Mouse (Mus musculus): ENCODE measurements around the gene Pgp. TPM values are rescaled to one million over a fixed set of nuclear protein-coding genes. Genes with fewer than 3 reads are reported as not detected.
A peak's percentile ranks its signal among the peaks of the same experiment; 100 is the strongest.

The Pgp gene
- polyA plus RNA-seq, 1 experiment from 2014 or later: 61.7 TPM

DNA sequence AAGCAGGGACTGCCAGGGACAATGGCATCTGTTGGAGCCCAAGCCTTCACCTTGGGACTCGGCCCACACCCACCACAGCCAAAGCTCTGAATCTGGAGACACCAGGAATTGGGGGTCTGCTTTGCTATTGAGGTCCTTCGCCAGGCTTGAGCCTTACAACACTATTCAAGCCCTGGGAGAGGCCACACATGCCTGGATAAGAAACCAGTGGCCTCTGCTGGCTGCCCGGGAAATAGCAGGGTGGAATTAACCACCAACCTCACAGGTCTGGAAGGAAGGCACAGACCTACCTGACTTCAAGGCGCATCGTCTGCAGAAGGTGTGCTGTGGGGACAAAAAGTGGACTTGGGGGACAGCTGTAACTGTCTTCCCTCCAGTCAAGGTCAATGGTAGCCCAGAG is 43.4 kb downstream of the Pgp start:
- Histone ChIP-seq H3K4me1 (replicated peaks; ENCODE audit: insufficient read depth, low read length) (no peaks in the 10 kb centered on the region), H3K9ac (ENCODE audit: low read depth, low read length) (peak overlapping the region; percentile 19; the same call in 1 of the 2 replicates), H3K4me3 (replicated peaks; ENCODE audit: low read depth, low read length) (no peak overlapping the region), H3K9me3 (replicated peaks; ENCODE audit: low read length) (no peaks in the 10 kb centered on the region), H3K4me2 (ENCODE audit: low read length) (peak overlapping the region; percentile 26; the same call in 1 of the 2 replicates), H3K27ac (no peak overlapping the region), H3K36me3 (ENCODE audit: insufficient read depth, low read length) (peaks cover 62% of the 10 kb centered on the region), H3K27me3 (ENCODE audit: insufficient read depth, low read length) (no peaks in the 10 kb centered on the region)
- DNase-seq (ENCODE audit: low spot score): peak; percentile 73
- TF ChIP-seq CTCF (IDR thresholded peaks at IDR 0.05; ENCODE audit: low read depth): peak; percentile 78
- peak; percentile 44 for ATAC-seq (replicated peaks; ENCODE audit: low FRiP score, low read depth)
- 52% methylated on average over 5 of the region's 5 CpGs for WGBS

DNA sequence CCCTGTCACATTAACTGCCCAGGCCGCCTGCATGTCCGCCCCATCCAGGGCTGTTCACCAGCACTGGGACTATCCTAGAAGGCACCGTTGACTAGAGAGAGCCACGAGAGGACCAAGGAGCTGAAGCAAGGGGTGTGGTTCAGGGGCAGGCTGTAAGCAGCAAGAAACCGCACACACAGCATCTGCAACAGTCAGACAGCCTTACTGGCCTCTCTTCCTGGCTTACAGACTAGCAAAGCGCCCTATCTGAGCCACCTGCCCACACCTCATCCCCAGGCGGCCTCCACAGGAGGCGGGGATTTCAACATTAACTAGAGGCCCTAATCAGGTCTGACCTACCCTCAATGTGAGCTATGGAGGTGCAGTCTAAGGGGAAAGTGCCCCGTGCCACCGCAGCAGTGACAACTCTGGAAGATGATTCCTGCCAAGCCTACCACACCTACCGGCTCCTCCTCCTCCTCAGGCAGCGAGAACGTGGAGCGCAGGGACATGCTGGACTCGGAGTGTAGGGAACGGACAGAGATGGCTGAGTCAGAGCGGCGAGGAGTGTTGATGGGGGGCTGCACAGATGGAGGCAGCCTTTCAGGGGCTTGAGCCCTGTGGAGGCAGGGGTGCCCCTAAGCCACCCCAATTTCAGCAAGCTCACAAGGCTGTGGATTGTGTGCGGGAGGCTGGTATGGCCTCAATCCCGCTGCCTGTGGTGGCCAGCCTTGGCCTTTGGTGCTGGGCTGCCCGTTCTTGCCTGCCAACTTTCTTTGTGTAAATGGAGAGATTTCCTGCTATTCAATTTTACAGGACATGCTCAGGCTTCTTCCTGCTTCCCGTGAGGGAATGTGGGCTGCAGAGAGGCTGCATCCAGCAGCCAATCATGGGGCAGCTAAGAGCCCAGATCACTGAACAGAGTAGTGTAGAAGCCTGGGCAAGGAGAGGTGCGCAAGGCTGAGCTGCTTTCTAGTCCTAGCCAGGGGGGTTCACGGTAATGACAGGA is 44.4 kb downstream of the Pgp start:
- Histone ChIP-seq H3K9ac (ENCODE audit: low read depth, low read length) (no peak overlapping the region), H3K9me3 (replicated peaks; ENCODE audit: low read length) (no peaks in the 10 kb centered on the region), H3K4me3 (replicated peaks; ENCODE audit: low read depth, low read length) (no peak overlapping the region), H3K27me3 (ENCODE audit: insufficient read depth, low read length) (no peaks in the 10 kb centered on the region), H3K36me3 (ENCODE audit: insufficient read depth, low read length) (peaks cover 58% of the 10 kb centered on the region), H3K4me1 (replicated peaks; ENCODE audit: insufficient read depth, low read length) (no peaks in the 10 kb centered on the region), H3K27ac (peak overlapping the region; percentile 37; the same call in 1 of the 2 replicates), H3K4me2 (ENCODE audit: low read length) (peak overlapping the region; percentile 26)
- WGBS: 69% methylated on average over 24 of the region's 24 CpGs
- ATAC-seq (replicated peaks; ENCODE audit: low FRiP score, low read depth): no peak
- no peak for TF ChIP-seq CTCF (IDR thresholded peaks at IDR 0.05; ENCODE audit: low read depth)
- no peak for DNase-seq (ENCODE audit: low spot score)

DNA sequence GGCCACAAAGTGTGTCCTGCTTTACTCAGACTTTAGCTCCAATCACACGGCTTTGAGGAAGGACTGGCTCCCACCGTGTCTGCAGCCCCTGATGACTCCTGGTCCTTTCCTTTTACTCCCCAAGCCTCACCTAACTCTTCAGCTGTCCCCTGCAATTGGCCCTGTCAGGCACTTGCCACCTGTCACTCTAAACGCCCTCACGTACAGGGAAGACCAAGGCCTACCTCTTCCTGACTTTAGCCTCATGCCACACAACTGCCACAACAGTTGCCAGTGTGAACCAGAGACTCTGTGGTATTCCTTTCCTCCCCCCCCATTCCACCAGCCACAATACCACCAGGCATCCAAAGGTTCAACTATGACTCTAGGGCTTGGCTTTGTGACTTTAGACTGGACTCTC is 50.3 kb downstream of the Pgp start:
- Histone ChIP-seq H3K27me3 (ENCODE audit: insufficient read depth, low read length) (no peaks in the 10 kb centered on the region), H3K9me3 (replicated peaks; ENCODE audit: low read length) (no peaks in the 10 kb centered on the region), H3K36me3 (ENCODE audit: insufficient read depth, low read length) (peaks cover 29% of the 10 kb centered on the region), H3K4me1 (replicated peaks; ENCODE audit: insufficient read depth, low read length) (no peaks in the 10 kb centered on the region), H3K4me3 (replicated peaks; ENCODE audit: low read depth, low read length) (no peak overlapping the region), H3K27ac (no peak overlapping the region), H3K9ac (ENCODE audit: low read depth, low read length) (no peak overlapping the region), H3K4me2 (ENCODE audit: low read length) (no peak overlapping the region)
- WGBS: 84% methylated on average over 4 of the region's 4 CpGs
- no peak for TF ChIP-seq CTCF (IDR thresholded peaks at IDR 0.05; ENCODE audit: low read depth)
- ATAC-seq (replicated peaks; ENCODE audit: low FRiP score, low read depth) (no peak), DNase-seq (ENCODE audit: low spot score) (no peak)

Other genes starting within 250 kb of the Pgp start
- 6.1 and 6.7 TPM in 2 replicates for gene Tedc2, start 249.5 kb upstream of the Pgp start, polyA plus RNA-seq (2015; fragmentation: Nextera tagmentation; extraction: Ambion mirVana)
- 18.3 and 23.2 TPM in 2 replicates for gene Ccnf, start 218.9 kb upstream of the Pgp start, polyA plus RNA-seq (2015; fragmentation: Nextera tagmentation; extraction: Ambion mirVana)
- not detected in 2 replicates for gene Abca17, start 119.3 kb upstream of the Pgp start, polyA plus RNA-seq (2015; fragmentation: Nextera tagmentation; extraction: Ambion mirVana)
- gene Abca3, start 118.4 kb upstream of the Pgp start, polyA plus RNA-seq (2015; fragmentation: Nextera tagmentation; extraction: Ambion mirVana): 21.8 TPM in 2 replicates
- gene Rnps1, start 55.8 kb upstream of the Pgp start, polyA plus RNA-seq (2015; fragmentation: Nextera tagmentation; extraction: Ambion mirVana): 191 and 203 TPM in 2 replicates
- gene Eci1, start 43.8 kb upstream of the Pgp start, polyA plus RNA-seq (2015; fragmentation: Nextera tagmentation; extraction: Ambion mirVana): 109 and 136 TPM in 2 replicates
- gene Dnase1l2, start 27.3 kb upstream of the Pgp start, polyA plus RNA-seq (2015; fragmentation: Nextera tagmentation; extraction: Ambion mirVana): 3.8 and 4.1 TPM in 2 replicates
- 9.8 and 12.0 TPM in 2 replicates for gene E4f1, start 79 bp upstream of the Pgp start, polyA plus RNA-seq (2015; fragmentation: Nextera tagmentation; extraction: Ambion mirVana)
- 1.2 and 1.6 TPM in 2 replicates for gene Bricd5, start 3.5 kb downstream of the Pgp start, polyA plus RNA-seq (2015; fragmentation: Nextera tagmentation; extraction: Ambion mirVana)
- 24.1 and 24.2 TPM in 2 replicates for gene Mlst8, start 8.7 kb downstream of the Pgp start, polyA plus RNA-seq (2015; fragmentation: Nextera tagmentation; extraction: Ambion mirVana)
- gene Caskin1, start 18.2 kb downstream of the Pgp start, polyA plus RNA-seq (2015; fragmentation: Nextera tagmentation; extraction: Ambion mirVana): 0.82 and 1.1 TPM in 2 replicates
- 59.4 and 67.3 TPM in 2 replicates for gene Traf7, start 57.5 kb downstream of the Pgp start, polyA plus RNA-seq (2015; fragmentation: Nextera tagmentation; extraction: Ambion mirVana)
- gene Rab26, start 63.8 kb downstream of the Pgp start, polyA plus RNA-seq (2015; fragmentation: Nextera tagmentation; extraction: Ambion mirVana): 3.5 and 3.7 TPM in 2 replicates
- gene Pkd1, start 79.4 kb downstream of the Pgp start, polyA plus RNA-seq (2015; fragmentation: Nextera tagmentation; extraction: Ambion mirVana): 10.6 and 17.7 TPM in 2 replicates
- gene Tsc2, start 162.2 kb downstream of the Pgp start, polyA plus RNA-seq (2015; fragmentation: Nextera tagmentation; extraction: Ambion mirVana): 36.4 and 42.4 TPM in 2 replicates
- 13.4 and 14.9 TPM in 2 replicates for gene Nthl1, start 162.3 kb downstream of the Pgp start, polyA plus RNA-seq (2015; fragmentation: Nextera tagmentation; extraction: Ambion mirVana)
- gene Slc9a3r2, start 179.9 kb downstream of the Pgp start, polyA plus RNA-seq (2015; fragmentation: Nextera tagmentation; extraction: Ambion mirVana): 141 and 145 TPM in 2 replicates
- gene Npw, start 188.1 kb downstream of the Pgp start, polyA plus RNA-seq (2015; fragmentation: Nextera tagmentation; extraction: Ambion mirVana): 0.32 and 0.38 TPM in 2 replicates
- 17.5 and 18.1 TPM in 2 replicates for gene Zfp598, start 199.3 kb downstream of the Pgp start, polyA plus RNA-seq (2015; fragmentation: Nextera tagmentation; extraction: Ambion mirVana)
- gene Syngr3, start 219.6 kb downstream of the Pgp start, polyA plus RNA-seq (2015; fragmentation: Nextera tagmentation; extraction: Ambion mirVana): 1.4 and 1.7 TPM in 2 replicates
- 43.3 and 47.6 TPM in 2 replicates for gene Gfer, start 225.8 kb downstream of the Pgp start, polyA plus RNA-seq (2015; fragmentation: Nextera tagmentation; extraction: Ambion mirVana)
- 2.6 and 2.7 TPM in 2 replicates for gene Noxo1, start 225.8 kb downstream of the Pgp start, polyA plus RNA-seq (2015; fragmentation: Nextera tagmentation; extraction: Ambion mirVana)
- gene Tbl3, start 237.3 kb downstream of the Pgp start, polyA plus RNA-seq (2015; fragmentation: Nextera tagmentation; extraction: Ambion mirVana): 50.5 and 57.3 TPM in 2 replicates
- gene Rnf151, start 247.7 kb downstream of the Pgp start, polyA plus RNA-seq (2015; fragmentation: Nextera tagmentation; extraction: Ambion mirVana): not detected in 2 replicates
- 1,452 and 1,460 TPM in 2 replicates for gene Rps2, start 247.7 kb downstream of the Pgp start, polyA plus RNA-seq (2015; fragmentation: Nextera tagmentation; extraction: Ambion mirVana)

All from kidney, postnatal 0 days (tissue).